Mouse (Mus musculus): ENCODE results near the gene Lrrc1. TPM values are rescaled to one million over a fixed set of nuclear protein-coding genes. Genes with fewer than 3 reads are reported as not detected.

Gene Lrrc1
- total RNA-seq, 2 experiments from 2014 or later: 42.3 to 45.2 TPM

DNA sequence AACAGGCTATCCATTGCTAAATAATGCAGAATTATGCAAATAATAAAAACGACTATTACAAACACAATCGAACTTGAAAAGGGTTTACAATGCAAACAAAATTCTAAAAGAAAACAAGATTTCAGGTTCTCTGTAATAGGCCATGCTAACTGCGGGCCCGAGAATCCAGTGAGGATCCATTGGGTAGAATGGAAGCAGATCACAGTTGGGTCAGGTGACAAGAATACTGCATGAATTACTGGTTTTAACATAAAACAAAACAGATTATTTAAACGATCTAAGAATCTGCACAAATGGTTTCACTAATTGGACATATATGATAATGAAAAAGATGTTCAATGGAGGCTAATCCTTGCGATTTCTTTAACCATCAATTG is 42.5 kb downstream of the Lrrc1 start:
- DNase-seq: no peak

DNA sequence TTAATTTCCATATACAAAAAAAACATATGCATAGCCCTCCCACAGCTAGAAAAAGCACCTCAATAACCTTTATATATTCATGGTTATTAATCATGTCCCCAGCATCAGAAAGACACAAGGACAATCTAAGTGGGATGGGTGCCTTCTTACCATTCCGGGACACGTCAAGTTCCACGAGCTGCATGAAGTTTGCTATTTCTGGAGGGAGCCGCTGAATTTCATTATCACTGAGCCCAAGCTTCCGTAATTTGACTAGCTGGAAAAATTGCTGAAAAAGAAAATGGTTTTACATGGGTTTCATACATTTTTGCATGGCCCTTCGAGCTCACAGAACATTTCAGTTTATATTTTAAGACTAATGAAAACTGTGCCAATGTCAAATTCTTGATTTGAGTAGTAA is 45.6 kb downstream of the Lrrc1 start:
- DNase-seq: no peak

- DNase-seq: no peak
Observed at GRCm38 (mm10) chr9:77498406-77498805, 46.3 kb downstream of the Lrrc1 start.

DNA sequence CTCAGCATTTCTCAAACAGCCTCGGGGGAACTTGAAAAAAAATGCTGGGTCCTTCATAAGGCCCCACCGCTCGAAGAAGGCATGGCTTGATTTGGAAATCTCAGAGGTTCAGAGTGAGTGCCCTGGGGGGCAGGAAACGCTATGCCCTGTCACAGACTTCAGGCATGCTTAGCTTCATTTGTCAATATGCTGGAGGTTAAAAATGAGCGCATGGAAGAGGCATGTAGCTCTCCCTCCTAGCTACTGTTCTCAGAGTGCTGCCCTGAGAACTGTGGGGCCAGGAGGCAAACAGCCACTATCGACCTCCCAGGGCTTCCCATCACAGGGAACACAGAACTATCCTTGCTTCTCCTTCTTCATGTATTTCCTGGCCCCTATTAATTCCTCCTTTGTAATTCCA is 47.5 kb downstream of the Lrrc1 start:
- DNase-seq: no peak

GRCm38 (mm10) chr9:77496540-77497062 is 48.1 kb downstream of the Lrrc1 start:
- peak; percentile 17 for DNase-seq

- DNase-seq: no peak
Observed at GRCm38 (mm10) chr9:77494307-77494706, 50.4 kb downstream of the Lrrc1 start.

DNA sequence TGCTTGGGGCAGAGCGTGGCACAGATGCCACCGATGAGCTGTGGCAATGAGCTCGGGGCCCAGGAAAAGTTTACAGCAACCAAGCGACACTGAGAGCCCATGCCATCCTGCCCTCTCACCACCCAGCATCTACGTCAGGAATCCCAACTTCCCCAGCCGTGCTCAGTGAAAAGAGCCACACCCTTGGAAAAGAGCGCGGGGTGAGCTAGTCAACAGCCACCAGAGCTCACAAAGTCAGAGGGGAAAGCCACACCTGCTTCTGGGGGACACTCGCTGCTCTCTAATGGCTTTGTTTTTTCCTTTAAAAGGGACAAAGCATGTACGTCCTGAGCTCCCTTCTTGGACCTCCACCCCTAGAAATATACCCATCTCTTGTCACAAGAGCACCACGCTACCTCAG is 56.1 kb downstream of the Lrrc1 start:
- DNase-seq: no peak

GRCm38 (mm10) chr9:77487427-77487826 is 57.2 kb downstream of the Lrrc1 start:
- no peak for DNase-seq

GRCm38 (mm10) chr9:77485915-77486314 is 58.8 kb downstream of the Lrrc1 start:
- DNase-seq: no peak

- no peak for DNase-seq
Observed at GRCm38 (mm10) chr9:77484751-77485150, 59.9 kb downstream of the Lrrc1 start.

- no peak for DNase-seq
Observed at GRCm38 (mm10) chr9:77483559-77483958, 61.1 kb downstream of the Lrrc1 start.

DNA sequence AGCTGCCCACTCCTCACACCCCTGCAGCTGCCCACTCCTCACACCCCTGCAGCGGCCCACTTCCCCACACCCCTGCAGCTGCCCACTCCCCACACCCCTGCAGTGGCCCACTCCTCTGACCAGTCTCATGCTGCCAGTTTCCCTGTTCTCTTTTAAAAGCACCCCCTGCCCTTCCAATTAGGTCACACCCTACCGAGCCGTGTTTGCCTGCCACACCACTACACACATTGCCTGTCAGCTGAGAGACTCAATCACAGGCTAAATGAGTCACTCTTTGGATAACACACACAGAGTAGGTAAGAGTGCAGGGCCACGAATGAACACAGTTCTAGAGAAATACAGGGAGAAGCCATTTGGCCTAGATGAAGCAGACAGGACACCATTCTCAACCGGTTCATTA is 62.4 kb downstream of the Lrrc1 start:
- DNase-seq: no peak

- DNase-seq: peak; percentile 36
Observed at GRCm38 (mm10) chr9:77481380-77481779, 63.3 kb downstream of the Lrrc1 start.

GRCm38 (mm10) chr9:77480574-77481319 is 63.9 kb downstream of the Lrrc1 start:
- no peak for DNase-seq

- DNase-seq: no peak
Observed at GRCm38 (mm10) chr9:77480001-77480400, 64.7 kb downstream of the Lrrc1 start.

DNA sequence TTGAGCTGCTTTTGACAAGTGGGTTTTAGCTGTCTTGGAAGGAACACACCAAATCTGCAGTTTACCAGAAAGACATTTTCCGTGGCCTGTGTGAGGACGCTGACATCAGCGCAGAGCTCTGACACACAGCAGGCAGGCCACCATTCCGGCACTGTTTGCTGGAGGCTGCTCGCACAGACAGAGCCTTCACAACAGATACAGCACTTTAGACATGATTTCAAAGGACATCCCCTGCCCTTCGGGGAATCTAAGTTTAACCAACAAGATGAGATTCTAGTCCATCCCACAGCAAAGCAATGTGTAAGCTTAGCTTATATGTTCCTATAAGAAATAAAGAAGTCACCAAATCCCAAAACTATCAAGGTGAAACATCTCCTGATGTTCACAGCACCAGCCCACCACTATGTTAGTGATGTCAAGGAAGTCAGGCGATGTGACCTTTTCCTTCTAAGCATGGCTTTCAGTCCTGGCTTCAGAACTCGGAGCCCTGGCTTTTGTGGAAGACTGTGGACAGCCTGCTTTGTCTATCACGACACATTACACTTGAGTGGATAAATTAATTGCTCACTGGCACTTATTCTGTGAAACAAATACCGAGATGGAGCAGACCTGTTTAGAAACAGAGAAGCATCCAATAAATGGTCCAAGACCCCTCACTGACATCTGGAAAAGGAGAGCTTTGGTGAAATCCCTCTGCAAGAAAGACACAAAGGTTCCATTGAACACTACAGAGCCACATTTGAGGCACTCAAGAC is 66.3 kb downstream of the Lrrc1 start:
- DNase-seq: no peak

GRCm38 (mm10) chr9:77474535-77474934 is 70.1 kb downstream of the Lrrc1 start:
- DNase-seq: no peak

GRCm38 (mm10) chr9:77472557-77472956 is 72.1 kb downstream of the Lrrc1 start:
- no peak for DNase-seq

- DNase-seq: no peak
Observed at GRCm38 (mm10) chr9:77471646-77472220, 72.9 kb downstream of the Lrrc1 start.

DNA sequence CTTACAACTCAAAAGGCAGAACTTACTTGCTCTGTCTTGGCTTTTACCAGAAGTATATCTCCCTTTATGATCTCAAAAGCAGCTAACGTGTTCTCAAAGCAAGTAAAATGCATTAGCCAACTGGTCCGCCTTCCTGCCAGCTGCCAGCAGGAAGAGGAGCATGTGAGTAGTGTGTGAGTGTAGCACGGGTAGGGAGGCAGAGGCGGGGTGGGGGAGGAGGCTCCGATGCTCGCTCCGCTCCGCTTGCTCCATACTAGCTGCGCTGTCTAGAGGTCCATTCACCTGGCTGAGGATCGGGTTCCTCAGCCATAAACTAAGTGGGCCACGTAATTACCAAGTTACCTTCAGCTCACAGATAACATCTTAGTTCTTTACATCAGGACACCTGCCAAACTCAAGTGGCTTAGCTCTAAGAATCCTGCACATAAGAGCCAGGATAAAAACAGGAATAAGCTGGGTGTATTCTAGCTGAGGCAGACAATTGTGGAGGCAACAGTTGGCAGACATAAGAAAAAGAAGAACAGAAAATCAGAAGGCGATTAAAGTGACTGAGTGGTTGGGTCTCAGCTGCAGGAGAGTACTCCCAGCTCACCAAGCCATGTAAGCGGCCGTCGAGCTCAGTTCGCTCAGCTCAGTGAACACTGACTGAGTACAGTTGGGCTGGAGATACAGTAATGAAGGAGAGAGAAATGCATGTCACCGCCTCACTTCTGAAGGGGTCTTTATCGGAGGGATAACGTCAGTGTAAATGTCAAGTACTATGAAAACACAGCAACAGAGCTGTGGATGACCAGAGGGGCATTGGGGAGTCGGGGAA is 74.7 kb downstream of the Lrrc1 start:
- DNase-seq: peak; percentile 44

DNA sequence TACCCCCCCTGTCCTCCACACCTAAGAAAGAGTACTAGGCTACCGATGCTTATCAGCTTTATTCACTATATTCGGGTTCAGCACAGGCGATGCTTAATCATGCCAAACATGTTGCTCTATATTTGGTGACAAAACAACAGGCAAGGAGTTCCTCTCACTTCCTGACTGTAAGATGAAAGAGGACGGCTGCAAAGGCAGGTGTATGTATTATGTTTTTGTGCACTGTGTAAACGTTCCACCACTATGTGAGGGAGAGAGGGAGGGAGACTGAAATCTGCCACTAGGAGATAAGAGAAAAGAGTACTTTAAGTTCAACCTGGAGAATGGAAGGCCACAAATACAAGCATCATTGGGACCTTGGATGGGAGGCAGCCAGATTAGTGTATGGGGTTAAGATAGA is 77.7 kb downstream of the Lrrc1 start:
- no peak for DNase-seq

- DNase-seq: peak; percentile 41
Observed at GRCm38 (mm10) chr9:77465401-77465800, 79.3 kb downstream of the Lrrc1 start.

- DNase-seq: peak; percentile 52
Observed at GRCm38 (mm10) chr9:77463861-77464260, 80.8 kb downstream of the Lrrc1 start.

Measured in heart, postnatal 4 days (tissue).